Mouse (Mus musculus) regulatory T cell (primary cell): Measurements from ENCODE around the gene Shisa8.
"Not testable (repeated sequence)": the region's sequence is repeated elsewhere in the genome, so short reads cannot be mapped to it uniquely, and the experiment has no call there.

Source experiments
- in situ Hi-C: fragments of 300-600 bp; cut with MboI, MseI; formaldehyde crosslinking; loops from one replicate; pipeline ENCODE4 v1.15.1; 2025; ENCODE audit warnings: high pct_unique_total_duplicates

Shisa8 gene

DNA sequence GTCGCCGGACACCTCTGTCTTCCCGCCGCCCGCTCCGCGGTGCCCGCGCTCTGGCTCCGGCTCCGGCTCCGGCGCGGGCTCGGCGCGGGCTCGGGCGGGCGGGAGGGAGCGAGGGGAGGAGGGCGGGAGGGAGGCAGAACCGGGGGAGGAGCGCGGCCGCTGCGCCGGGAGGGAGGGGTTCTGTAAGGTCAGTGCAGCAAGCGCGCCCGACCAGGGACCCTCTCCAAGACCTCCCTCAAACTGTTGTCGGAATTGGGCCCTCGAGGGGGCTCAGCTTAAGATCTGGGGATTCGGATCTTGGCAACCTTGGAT lies at the start of gene Shisa8:
Gene Shisa8, minus strand, starts transcription at position 64 of the 312 bp plus-strand sequence.
- in situ Hi-C loops = no loop called here

DNA sequence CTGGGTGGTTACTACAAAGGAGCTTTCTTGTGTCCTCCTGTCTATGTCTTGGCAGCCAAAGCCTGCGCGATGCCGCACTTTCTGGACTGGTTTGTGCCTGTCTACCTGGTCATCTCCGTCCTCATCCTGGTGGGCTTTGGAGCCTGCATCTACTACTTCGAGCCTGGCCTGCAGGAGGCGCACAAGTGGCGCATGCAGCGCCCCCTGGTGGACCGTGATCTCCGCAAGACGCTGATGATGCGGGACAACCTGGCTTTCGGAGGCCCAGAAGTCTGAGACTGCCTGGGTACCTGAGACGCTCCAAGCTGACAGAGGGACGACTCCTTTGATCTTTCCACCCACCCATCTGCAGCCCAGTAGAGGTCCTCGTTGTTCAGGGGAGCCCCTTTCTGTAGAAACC lies 46.9 kb upstream of the Shisa8 start:
- in situ Hi-C loops = no loop called here

DNA sequence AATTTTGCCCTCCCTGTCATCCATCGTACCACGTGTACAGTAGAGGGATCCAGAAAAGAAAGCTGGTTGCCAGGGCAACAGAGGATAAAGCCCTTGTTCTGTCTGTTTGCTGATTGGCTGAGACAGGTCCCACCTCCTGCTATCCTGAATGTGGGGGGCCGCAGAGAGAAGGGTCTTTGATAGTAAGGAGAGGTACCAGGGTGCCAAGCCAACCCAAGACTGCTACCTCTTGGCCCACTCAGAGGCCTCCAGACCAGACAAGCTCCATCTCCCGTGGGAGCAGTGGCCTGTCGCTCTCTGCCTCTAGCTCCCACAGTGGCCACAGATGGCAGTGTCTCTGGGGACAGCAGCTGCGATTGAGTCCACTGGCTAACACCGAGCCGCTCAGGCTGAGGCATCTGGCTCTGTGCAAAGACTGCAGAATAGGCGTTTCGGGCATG lies 43.3 kb upstream of the Shisa8 start:
- in situ Hi-C loops = no loop called here

DNA sequence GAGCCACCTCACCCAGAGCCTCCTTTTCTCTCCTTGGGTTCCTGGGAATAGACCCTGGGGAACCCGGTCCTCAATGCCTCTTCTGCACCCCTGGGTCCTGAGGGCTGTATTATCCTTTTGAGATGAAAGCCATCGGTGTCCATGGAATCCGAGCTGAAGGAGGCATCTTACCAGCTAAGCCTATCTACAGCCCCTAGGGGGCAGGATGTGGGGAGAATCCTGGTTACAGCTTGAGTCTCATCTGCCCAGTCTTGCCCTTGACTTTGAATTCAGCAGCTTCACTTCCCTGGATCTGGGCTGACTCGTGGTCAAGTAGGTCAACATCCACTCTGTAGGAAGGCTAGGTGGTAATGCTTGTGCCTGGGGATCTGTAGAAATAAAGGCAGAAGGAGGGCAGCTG lies 42.6 kb upstream of the Shisa8 start:
- in situ Hi-C loops = no loop called here

DNA sequence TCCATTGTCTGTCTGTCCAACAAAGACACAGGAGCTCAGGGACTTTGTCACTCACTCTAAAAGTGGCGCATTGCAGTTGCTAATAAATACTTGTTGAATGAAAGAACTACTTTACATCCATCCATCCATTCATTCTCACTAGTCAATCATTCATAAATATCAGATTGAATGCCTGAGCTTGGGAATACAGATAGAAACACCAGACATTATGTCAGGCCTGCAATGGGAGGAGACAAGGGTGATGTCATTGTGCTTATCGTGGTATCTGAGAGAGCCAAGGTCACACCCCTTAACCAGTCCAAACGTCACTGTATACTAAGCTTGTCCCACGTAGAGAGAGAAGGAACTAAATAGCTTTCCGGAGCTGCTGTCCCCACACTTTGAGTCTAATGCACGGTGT lies 39.5 kb upstream of the Shisa8 start, which contains the start of gene 1500009C09Rik:
Gene 1500009C09Rik, plus strand, starts transcription at position 301 of the 400 bp plus-strand sequence.
- in situ Hi-C loops = no loop called here

DNA sequence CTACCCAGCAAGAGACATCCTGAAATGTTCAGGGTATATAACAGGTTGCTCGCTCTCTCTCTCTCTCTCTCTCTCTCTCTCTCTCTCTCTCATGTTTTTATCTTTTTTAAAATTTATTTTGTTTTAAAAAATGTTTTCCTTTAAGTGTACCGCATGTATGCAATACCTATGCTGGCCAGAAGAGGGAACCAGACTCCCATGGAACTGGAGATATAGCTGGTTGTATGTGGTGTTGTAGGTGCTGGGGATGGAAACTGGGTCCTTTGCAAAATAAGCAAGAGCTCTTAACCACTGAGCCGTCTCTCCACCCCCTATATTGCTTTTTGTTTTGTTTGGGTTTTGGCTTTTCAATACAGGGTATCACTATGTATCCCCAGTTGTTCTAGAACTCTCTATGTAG lies 39.0 kb upstream of the Shisa8 start:
- in situ Hi-C loops = no loop called here

DNA sequence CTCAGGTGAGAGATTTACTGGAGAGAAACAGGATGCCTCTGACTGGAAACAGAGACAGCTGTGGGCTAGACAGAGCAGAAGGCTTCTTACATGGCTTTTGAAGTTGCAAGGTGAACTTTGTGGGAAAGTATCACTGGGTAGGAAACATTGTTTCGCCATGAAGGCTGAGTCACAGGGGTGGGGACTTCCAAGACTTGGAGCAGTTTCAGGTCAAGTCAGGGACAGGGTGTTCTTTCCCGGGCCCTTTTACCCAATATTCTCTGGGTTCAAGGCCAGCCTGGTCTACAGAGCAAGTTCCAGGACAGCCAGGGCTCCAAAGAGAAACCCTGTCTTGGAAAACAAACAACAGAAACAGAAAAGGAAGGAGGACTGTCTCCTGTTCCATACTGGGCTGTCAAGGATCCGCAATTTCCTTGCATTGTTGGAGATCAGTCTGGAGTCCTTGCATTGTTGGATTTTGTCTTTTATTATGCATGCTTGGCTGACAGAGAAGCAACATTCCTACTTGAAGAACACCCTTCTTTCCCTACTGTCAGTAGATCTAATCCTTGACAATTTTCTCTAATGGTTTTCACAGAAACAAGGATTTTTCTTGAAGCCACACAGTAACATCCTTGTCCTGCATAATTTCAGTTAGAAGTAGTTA lies 34.6 kb upstream of the Shisa8 start:
- in situ Hi-C loops = no loop called here

DNA sequence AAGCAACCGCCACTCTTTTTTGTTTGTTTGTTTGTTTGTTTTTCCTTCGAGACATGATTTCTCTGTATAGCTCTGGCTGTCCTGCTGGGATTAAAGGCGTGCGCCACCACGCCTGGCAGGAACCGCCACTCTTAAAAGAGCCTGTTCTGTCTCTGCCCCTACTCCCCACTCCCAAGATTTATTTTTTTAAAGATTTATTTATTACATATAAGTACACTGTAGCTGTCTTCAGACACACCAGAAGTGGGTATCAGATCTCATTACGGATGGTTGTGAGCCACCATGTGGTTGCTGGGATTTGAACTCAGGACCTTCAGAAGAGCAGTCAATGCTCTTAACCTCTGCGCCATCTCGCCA lies 32.2 kb upstream of the Shisa8 start:
- in situ Hi-C loops = not testable (repeated sequence)

DNA sequence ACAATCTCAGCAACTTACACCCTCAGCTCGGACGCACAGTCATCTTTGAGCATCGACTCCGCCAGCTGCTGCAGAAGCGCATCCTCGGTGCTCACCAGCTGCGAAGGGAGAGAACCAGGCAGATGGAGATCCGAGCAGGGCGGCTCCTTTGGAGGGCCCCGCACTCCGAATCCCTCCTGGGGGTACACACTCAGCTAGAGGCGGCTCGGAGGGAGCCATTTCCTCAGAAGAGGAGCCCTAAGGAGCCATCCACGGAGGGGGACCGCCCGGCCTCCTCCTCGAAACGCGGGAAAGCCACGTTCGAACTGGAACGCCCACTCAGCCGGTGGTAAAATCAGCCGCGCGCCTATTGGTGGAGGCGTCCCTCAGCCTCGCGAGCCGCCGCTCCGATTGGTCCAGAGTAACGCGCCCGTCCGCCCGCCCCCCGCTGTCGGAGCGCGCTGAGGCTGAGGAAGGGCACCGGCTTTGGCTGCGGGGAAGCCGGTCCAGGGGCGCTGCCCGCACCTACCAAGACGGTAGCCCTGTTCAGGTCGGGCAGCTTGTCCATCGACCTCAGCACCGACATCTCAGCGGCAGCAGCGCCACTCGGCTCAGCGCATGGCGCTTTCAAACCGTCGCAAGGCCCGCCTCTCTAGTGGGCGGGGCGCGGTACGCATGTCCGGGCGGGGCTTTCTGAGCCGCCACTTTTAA lies 31.6 kb upstream of the Shisa8 start, which contains the start of gene Cenpm:
Gene Cenpm, minus strand, starts transcription at position 634 of the 690 bp plus-strand sequence.
- in situ Hi-C loops = no loop called here

DNA sequence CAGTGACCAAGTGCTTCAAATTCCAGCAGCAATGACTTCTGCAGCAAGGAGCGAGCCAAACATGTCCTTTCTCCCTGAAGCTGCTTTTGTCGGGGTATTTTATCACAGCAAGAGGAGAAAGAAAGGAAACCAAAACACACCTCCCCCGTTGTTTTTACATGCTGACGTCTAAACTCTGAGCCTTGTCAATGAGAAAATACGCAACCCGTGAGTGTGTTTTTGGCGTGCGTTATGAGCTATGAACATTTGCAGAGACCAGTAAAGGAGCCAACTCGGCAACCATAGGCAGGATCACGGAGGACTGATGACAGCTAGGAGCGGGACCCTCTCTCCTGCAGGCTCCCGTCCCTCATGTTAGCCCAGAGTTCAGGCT lies 31.1 kb upstream of the Shisa8 start:
- in situ Hi-C loops = no loop called here

DNA sequence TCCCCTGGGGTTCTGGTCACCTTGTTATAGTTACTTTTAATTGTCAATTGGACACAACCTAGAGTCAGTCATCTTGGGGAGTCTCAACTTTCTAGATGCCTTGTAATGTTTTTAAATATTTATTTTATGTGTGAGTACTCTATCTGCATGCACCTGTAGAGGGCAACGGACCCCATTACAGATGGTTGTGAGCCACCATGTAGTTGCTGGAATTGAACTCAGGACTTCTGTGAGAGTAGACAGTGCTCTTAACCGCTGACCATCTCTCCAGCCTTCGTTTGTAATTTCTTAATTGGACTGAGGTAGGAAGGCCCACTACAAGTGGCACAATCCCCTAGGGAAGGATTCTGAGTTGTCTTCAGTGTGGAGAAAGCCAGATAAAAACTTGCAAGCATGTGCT lies 30.7 kb upstream of the Shisa8 start:
- in situ Hi-C loops = no loop called here

DNA sequence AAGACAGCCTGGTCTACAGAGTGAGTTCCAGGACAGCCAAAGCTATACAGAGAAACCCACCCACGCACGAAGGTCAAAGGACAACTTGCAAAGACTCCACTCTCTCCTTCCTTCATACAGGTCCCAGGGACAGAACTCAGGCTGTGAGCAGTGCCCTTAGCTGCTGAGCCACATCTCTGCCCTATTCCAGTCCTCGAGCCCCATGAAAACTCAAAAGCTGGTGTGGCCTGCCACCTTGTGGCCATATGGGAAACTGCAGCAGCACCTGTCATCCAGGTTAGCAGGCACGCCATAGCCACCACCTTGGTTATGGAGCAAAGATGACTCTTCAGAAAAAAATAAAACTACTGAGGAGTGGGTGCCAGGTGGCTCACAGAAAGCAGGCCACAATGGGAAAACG lies 23.9 kb upstream of the Shisa8 start:
- in situ Hi-C loops = loop anchor here (5.0 kb wide), 1 partner anchor 104 kb away; no protein-coding TSS in a partner anchor

DNA sequence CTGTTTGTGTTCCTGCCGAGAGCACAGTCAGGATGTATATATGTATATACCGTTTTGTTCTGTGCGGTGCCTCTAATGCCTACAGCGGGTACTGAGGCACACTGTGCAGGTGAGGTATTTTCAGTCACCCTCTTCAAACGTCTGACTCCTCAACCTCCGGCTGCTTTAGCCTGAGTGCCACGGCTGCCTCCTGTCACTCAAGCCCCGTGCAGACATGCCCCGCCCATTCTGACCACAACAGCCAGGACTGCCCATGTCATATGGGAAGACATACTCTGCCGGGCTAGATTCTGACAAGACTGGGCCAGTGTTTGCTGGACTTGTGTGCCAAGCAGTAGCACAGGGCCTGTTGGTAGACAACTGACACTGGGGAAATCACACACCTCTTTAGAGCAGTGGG lies 23.0 kb upstream of the Shisa8 start:
- in situ Hi-C loops = loop anchor here (5.0 kb wide), 1 partner anchor 103 kb away; no protein-coding TSS in a partner anchor

DNA sequence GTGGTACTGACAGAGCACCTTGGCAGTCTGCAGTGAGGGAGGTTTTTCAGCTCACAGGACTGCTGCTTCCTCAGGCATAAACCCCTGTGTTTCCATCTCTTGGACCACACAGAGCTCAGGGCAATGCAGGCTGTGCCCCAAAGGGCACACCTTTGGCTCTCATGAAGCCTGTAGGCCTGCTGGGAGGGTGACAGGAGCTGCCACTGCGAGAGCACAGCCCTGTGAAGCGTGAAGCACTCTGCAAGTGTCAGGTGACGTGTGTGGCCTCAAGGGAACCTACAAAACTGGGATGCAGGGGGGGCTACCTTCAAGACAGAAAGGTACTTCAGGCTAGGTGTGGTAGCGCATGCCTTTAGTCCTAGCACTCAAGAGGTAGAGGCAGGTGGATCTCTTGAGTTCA lies 20.0 kb upstream of the Shisa8 start:
- in situ Hi-C loops = no loop called here

DNA sequence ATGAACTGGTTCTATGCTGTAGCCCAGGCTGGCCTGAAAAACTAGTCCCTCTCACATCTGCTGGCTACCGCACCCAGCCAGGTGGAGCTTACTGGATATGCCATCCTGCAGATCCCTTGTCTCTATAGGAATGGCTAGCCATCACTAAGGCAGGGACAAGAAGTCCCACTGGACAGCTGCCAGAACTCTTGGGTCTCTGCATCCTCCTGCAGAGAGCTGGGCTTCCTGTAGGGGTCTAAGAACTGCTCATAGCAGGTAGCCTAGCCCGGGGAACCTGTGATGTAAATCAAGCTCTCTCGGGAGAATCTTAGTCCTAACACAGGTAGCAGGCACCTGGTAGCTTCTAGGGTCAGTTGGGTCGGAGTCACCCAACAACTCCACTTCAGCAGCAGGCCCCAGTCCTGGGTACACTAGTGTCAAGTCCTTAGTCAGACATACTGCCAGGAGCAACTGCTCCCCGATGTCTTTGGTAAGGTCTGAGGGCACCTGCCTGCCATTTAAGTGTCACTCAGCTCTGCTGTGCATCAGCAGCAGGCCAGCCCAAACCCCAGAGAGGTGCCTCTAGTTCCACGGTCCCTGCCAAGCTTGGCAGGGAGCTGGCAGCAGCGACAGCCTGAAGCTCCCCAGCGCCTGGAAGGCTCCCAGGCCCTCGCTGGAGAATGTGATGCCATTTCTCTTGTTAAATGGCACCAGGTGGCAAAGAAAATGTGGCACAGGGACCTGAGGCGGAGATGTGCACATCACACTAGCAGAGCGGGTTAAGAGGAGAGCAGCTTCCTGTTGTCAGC lies 19.2 kb upstream of the Shisa8 start:
- in situ Hi-C loops = no loop called here

DNA sequence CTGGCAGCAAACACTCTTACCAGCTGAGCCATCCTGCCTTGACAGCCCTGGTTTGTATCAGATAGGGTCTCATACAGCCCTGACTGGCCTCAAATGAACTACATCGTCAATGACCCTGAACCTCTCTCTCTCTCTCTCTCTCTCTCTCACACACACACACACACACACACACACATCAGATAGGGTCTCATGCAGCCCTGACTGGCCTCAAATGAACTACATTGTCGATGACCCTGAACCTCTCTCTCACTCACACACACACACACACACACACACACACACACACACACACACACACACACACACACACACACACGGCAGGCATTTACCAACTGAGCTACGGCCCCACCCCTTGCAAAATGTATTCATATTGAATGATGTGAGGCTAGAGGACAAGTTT lies 18.5 kb upstream of the Shisa8 start:
- in situ Hi-C loops = no loop called here

DNA sequence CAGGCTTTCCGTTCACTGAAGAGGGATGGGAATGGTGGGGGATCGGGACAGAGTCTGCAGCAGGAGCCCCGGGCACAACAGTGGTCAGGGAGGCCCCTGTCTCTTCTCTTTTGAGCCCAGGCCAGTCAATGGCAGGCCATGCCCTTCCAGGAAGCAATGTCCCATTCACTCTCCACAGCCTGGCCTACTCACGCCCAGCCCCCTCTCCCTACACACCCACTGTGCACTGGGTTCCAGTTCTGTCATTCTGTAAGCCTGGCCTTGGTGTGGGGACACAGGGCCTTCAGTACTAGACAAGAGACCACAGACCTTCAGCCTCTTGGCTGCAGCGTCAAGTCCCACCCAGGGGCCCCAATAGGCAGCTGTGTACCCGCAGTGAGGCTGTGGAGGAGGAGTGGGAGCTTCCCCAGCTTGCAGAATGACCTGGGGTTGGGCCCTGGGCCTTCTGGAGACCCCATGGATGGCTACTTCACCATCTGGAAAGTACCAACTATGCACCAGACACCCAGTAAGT lies 17.5 kb upstream of the Shisa8 start:
- in situ Hi-C loops = no loop called here

DNA sequence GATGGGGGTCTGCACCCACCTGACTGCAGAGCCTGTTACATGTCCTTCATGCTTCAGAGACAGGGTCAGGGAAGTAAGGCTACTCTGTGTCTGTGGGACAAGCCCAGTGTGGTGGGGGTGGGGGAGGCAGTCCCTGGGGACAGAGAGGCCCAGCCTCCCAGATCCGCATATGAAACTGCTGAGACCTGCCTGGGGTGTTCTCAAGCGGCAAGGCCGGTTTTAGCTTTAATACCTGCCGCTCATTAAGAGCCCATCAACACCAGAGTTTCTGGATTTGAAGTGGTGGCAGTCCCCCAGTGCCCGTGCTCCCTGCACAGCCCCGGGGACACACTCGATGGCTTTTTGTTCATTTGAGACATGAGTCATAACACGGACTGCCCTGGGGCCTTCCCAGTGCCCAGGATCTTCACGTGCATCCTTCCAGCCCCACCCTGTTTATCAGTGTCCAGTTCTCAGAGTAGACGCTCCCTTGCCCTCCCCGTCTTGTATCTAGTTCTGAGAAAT lies 17.0 kb upstream of the Shisa8 start:
- in situ Hi-C loops = loop anchor here (5.0 kb wide), 1 partner anchor 167 kb away; no protein-coding TSS in a partner anchor

DNA sequence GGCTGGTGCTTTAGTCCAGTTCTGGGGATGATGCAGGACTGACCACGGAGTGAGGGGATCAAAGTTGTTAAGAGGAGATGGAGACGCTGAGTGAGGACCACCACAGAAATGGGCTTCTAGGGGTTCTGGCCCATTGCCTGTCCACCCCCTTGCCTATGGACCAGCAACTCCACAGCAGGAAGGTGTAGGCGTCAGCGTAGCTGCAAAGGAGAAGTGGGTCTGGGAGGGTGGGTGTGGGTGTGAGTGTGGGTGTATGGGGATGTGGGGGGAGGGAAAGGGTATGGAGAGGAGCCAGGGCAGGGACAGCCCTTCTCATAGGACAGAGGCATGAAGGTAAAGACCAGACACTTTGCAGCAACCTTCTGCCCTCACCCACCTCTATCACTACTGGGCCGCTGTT lies 13.2 kb upstream of the Shisa8 start:
- in situ Hi-C loops = loop anchor here (5.0 kb wide), 1 partner anchor 163 kb away; no protein-coding TSS in a partner anchor

DNA sequence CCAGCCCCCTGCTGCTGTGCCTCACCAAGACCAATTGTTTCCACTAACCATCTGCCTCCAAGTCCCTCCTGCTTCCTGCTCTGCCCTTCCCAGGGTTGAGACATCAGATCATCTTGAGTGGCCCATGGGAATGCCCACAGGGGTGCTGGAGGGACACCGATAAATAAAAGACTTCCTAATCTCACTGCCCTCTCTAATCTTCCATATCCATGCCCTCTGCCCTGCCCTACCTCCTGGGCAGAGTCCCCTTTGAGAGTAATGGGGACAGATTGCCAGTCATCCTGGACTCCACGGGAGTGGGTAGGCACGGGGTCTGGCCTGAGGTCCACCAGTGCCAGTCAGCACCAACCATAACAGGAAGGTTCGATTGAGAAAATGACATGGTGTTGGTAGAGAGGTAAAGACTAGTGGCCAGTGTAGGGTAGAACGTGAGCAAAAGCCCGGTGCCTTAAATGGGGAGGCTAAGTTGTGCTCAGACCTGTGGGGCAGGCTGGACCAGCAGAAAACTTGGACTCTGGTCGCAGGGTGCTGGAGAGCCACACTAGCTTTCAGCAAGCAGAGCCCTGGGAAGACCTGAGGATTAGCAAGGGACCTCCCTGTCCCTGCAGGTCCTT lies 12.1 kb upstream of the Shisa8 start:
- in situ Hi-C loops = loop anchor here (5.0 kb wide), 1 partner anchor 162 kb away; no protein-coding TSS in a partner anchor
